ENCODE assay signal across 14 mouse cellular contexts in genomic region chr12:89325864-89326560, GRCm38 (mm10).
DNase-seq lines count a peak whose midpoint lies in the region; ATAC-seq and TF ChIP-seq lines count a peak whose summit lies in the region.
"Had no signal": no experiment of that assay in that cellular context is flagged by ENCODE, and none has a peak within 500 bp of the region (broad histone marks: within the 10 kb centered on the region; RNA-seq: fewer than 3 reads in every experiment).

No protein-coding gene starts in this region.

- H3K4me3 ChIP-seq in hindbrain, embryonic 10.5 days = no peak overlapping the region
- no peak overlapping the region for H3K4me3 ChIP-seq in hindbrain, embryonic 14.5 days (replicated peaks; ENCODE audit: low read length)
- H3K4me3 ChIP-seq in heart, adult 2 months = no peak overlapping the region
- H3K4me3 ChIP-seq: embryonic facial prominence, embryonic 15.5 days; liver, embryonic 13.5 days; midbrain, embryonic 10.5 days had no signal

- no peak for ATAC-seq in hindbrain, embryonic 14.5 days (ENCODE audit: low FRiP score)

- DNase-seq in hindbrain, embryonic 10.5 days (ENCODE audit: low spot score) = peak; percentile 6
- DNase-seq in hindbrain, embryonic 14.5 days (ENCODE audit: low spot score) = no peak
- peak; percentile 7 for DNase-seq in left cerebral cortex, adult 11 months (ENCODE audit: low spot score)
- DNase-seq in left cerebral cortex, postnatal 4 days = no peak
- peak; percentile 1 for DNase-seq in R1 (ENCODE audit: low read depth, low spot score)
- peak; percentile 8 for DNase-seq in mesoderm, embryonic 11.5 days (ENCODE audit: low read depth, low spot score)
- DNase-seq in spleen, postnatal 36 days (ENCODE audit: low spot score in 2 of 2) = no peak
- DNase-seq in heart, adult 2 months = no peak
- DNase-seq: adrenal gland, postnatal 25 days; cerebellum, postnatal 10 days; kidney, adult 9 months; liver, embryonic 13.5 days had no signal

- WGBS in hindbrain, embryonic 10.5 days = 38% methylated on average over 8 of the region's 8 CpGs
- 22% methylated on average over 8 of the region's 8 CpGs for WGBS in hindbrain, embryonic 14.5 days
- 60% methylated on average over 8 of the region's 8 CpGs for WGBS in heart, adult 2 months

- H3K4me1 ChIP-seq in hindbrain, embryonic 10.5 days (replicated peaks) = 0 out of 2 replicates have a peak, but pooled peaks cover 5% of the 10 kb centered on the region
- 0 out of 2 replicates have a peak, but pooled peaks cover 3% of the 10 kb centered on the region for H3K4me1 ChIP-seq in hindbrain, embryonic 14.5 days (replicated peaks; ENCODE audit: control insufficient read depth, insufficient read depth, low read length)
- H3K4me1 ChIP-seq in heart, adult 2 months (ENCODE audit: control insufficient read depth, insufficient read depth, low read length) = no peaks in the 10 kb centered on the region
- H3K4me1 ChIP-seq: embryonic facial prominence, embryonic 15.5 days; liver, embryonic 13.5 days; midbrain, embryonic 10.5 days had no signal

- no peak overlapping the region for H3K27ac ChIP-seq in hindbrain, embryonic 10.5 days
- H3K27ac ChIP-seq in hindbrain, embryonic 14.5 days = no peak overlapping the region
- H3K27ac ChIP-seq in heart, adult 2 months = no peak overlapping the region
- H3K27ac ChIP-seq: embryonic facial prominence, embryonic 15.5 days; liver, embryonic 13.5 days; midbrain, embryonic 10.5 days had no signal

- H3K27me3 ChIP-seq in hindbrain, embryonic 10.5 days (ENCODE audit: insufficient read depth, poor library complexity, severe bottlenecking) = no peaks in the 10 kb centered on the region
- H3K27me3 ChIP-seq in hindbrain, embryonic 14.5 days (ENCODE audit: control insufficient read depth, insufficient read depth, low read length) = no peaks in the 10 kb centered on the region
- H3K27me3 ChIP-seq in heart, adult 2 months (ENCODE audit: control insufficient read depth, insufficient read depth, low read length) = no peaks in the 10 kb centered on the region
- H3K27me3 ChIP-seq: embryonic facial prominence, embryonic 15.5 days; liver, embryonic 13.5 days had no signal

- H3K36me3 ChIP-seq in hindbrain, embryonic 10.5 days = no peaks in the 10 kb centered on the region
- H3K36me3 ChIP-seq in hindbrain, embryonic 14.5 days (replicated peaks; ENCODE audit: control insufficient read depth, insufficient read depth) = no peaks in the 10 kb centered on the region
- no peaks in the 10 kb centered on the region for H3K36me3 ChIP-seq in heart, adult 2 months (ENCODE audit: control insufficient read depth, insufficient read depth, low read length)
- H3K36me3 ChIP-seq: embryonic facial prominence, embryonic 15.5 days; liver, embryonic 13.5 days; midbrain, embryonic 10.5 days had no signal

- no peak overlapping the region for H3K9ac ChIP-seq in hindbrain, embryonic 14.5 days
- no peak overlapping the region for H3K9ac ChIP-seq in heart, adult 2 months (ENCODE audit: low read depth, low read length)
- H3K9ac ChIP-seq: embryonic facial prominence, embryonic 15.5 days; liver, embryonic 13.5 days had no signal

- no peak for TF ChIP-seq POLR2A in heart, adult 2 months (IDR thresholded peaks at IDR 0.05; ENCODE audit: insufficient read depth, low read depth, low read length)

- TF ChIP-seq CTCF in heart, adult 2 months (IDR thresholded peaks at IDR 0.05) = no peak

- no peaks in the 10 kb centered on the region for H3K79me2 ChIP-seq in heart, adult 2 months (replicated peaks; ENCODE audit: control insufficient read depth, insufficient read depth, low read length)

- H3K9me3 ChIP-seq in hindbrain, embryonic 10.5 days = no peaks in the 10 kb centered on the region
- no peaks in the 10 kb centered on the region for H3K9me3 ChIP-seq in hindbrain, embryonic 14.5 days (ENCODE audit: control insufficient read depth, low read length)
- H3K9me3 ChIP-seq: embryonic facial prominence, embryonic 15.5 days; liver, embryonic 13.5 days; midbrain, embryonic 10.5 days had no signal

- intact Hi-C loops in left cerebral cortex, postnatal 4 days (cut with DNase I) = loop anchor here (5.0 kb wide), 1 partner anchor 56 kb away; no protein-coding TSS in a partner anchor
- intact Hi-C loops in heart, adult 2 months (cut with DNase I) = no loop called here

- no peak for TF ChIP-seq EP300 in heart, adult 2 months (IDR thresholded peaks at IDR 0.05; ENCODE audit: insufficient read depth, low read depth, low read length)

- no peak overlapping the region for H3K4me2 ChIP-seq in hindbrain, embryonic 14.5 days (replicated peaks)
- H3K4me2 ChIP-seq: embryonic facial prominence, embryonic 15.5 days; liver, embryonic 13.5 days had no signal

Comparison
In these comparisons a context has a peak if more than half of its experiments do, and no peak if none do; other contexts are left out.
1. DNase-seq: peak in hindbrain, embryonic 10.5 days (single experiment), left cerebral cortex, adult 11 months (single experiment), R1 (single experiment) and mesoderm, embryonic 11.5 days (single experiment); none in hindbrain, embryonic 14.5 days (single experiment), left cerebral cortex, postnatal 4 days (single experiment), spleen, postnatal 36 days (0 of 2) and heart, adult 2 months (0 of 2).